Mouse (Mus musculus): ENCODE data around the gene Mucl3. TPM values are rescaled to one million over a fixed set of nuclear protein-coding genes. Genes with fewer than 3 reads are reported as not detected.

The Mucl3 gene
- total RNA-seq (2012; rRNA removed) (0.04 and 0.13 TPM in 2 replicates), polyA plus RNA-seq (2012; ENCODE audit: insufficient read depth in 1 of 2, insufficient read length in 2 of 2, low read depth in 1 of 2, low replicate concordance in 2 of 2, missing spikeins in 1 of 2) (under 1 TPM in 1 of 2 experiments, not detected in 1; 0.11 TPM)

DNA sequence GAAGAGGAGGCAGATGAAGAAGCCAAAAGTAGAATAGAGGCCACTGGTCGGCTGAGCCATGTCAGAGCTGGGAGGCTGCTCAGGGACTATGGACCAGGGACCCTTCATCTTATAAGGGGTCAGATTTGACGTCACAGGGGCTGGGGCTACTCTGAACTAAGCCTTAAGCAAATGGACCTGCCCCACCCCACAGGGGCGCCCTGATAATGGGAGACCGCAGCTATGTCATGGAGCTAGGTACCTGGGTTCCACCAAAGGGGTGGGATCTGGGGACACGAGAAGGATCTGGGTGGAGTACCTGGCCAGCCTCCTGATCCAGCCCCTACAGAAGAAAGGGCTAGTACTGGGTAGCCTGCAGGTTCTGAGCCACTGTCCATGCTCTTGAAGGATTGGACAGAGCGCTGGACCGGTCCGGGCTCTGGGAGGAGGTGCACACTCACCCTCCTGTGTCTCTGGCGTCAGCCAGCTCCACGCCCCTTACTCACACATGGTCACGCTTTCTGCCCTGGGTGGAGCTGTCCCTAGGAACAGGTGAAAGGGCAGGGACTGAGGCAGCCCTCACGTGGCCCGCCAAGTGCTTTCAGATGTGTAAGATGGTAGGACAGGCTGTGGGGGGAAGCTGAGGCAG, at the start of gene Mucl3:
Mucl3 (minus strand) TSS at position 87 of the 628 bp plus-strand sequence.
- Histone ChIP-seq H3K4me1 (ENCODE audit: control insufficient read depth in 1 of 2, insufficient read depth in 2 of 2, low read length in 2 of 2) (peaks cover 0 to 10% of the 10 kb centered on the region in 2 experiments; a peak in 2 of 4 replicates), H3K9ac (ENCODE audit: control insufficient read depth, low read depth, low read length, poor library complexity, severe bottlenecking) (no peak within 1 kb of the TSS), H3K27me3 (ENCODE audit: control insufficient read depth in 1 of 2, insufficient read depth in 2 of 2, low read length in 2 of 2) (peaks cover 0 to 11% of the 10 kb centered on the region in 2 experiments), H3K27ac (ENCODE audit: control insufficient read depth, low read depth, low read length) (no peak within 1 kb of the TSS), H3K4me3 (ENCODE audit: control insufficient read depth in 1 of 2, insufficient read depth in 1 of 2, low read depth in 2 of 2, low read length in 2 of 2) (no peak within 1 kb of the TSS), H3K36me3 (ENCODE audit: control insufficient read depth in 1 of 2, insufficient read depth in 2 of 2, low read length in 2 of 2) (peaks cover 0 to 7% of the 10 kb centered on the region in 2 experiments; a peak in 1 of 4 replicates), H3K79me2 (ENCODE audit: control insufficient read depth, insufficient read depth, low read length, poor library complexity) (no peaks in the 10 kb centered on the region), H3K9me3 (replicated peaks; ENCODE audit: insufficient read depth, low read length) (no peaks in the 10 kb centered on the region)
- DNase-seq (ENCODE audit: low read depth, low spot score) = no peak
- TF ChIP-seq CHD2 (IDR thresholded peaks at IDR 0.05; ENCODE audit: low read length) (no peak), RCOR1 (IDR thresholded peaks at IDR 0.05; ENCODE audit: low read depth, low read length) (no peak), POLR2A (IDR thresholded peaks at IDR 0.05; ENCODE audit: control insufficient read depth in 1 of 2, insufficient read depth in 1 of 2, low read depth in 1 of 2, low read length in 2 of 2, poor library complexity in 1 of 2) (no peak), USF1 (IDR thresholded peaks at IDR 0.05; ENCODE audit: low read depth, low read length) (no peak), TCF12 (IDR thresholded peaks at IDR 0.05; ENCODE audit: low read depth, low read length) (no peak), ELF1 (IDR thresholded peaks at IDR 0.05; ENCODE audit: low read depth, low read length) (no peak), MYC (IDR thresholded peaks at IDR 0.05; ENCODE audit: low read depth, low read length) (no peak), ZKSCAN1 (IDR thresholded peaks at IDR 0.05; ENCODE audit: low read depth, low read length) (no peak), POLR2AphosphoS5 (IDR thresholded peaks at IDR 0.05; ENCODE audit: borderline replicate concordance, low read depth, low read length) (no peak), ZMIZ1 (IDR thresholded peaks at IDR 0.05; ENCODE audit: low read depth, low read length) (no peak), JUND (IDR thresholded peaks at IDR 0.05; ENCODE audit: low read depth, low read length) (no peak), POLR2AphosphoS2 (IDR thresholded peaks at IDR 0.05; ENCODE audit: low read length) (no peak), MAX (IDR thresholded peaks at IDR 0.05; ENCODE audit: low read length) (no peak), EP300 (IDR thresholded peaks at IDR 0.05; ENCODE audit: low read depth in 1 of 2, low read length in 2 of 2) (no peak), GATA1 (IDR thresholded peaks at IDR 0.05; ENCODE audit: low read depth, low read length) (no peak), E2F4 (IDR thresholded peaks at IDR 0.05; ENCODE audit: borderline replicate concordance, low read depth, low read length) (no peak), TAL1 (IDR thresholded peaks at IDR 0.05; ENCODE audit: low read length) (no peak)

DNA sequence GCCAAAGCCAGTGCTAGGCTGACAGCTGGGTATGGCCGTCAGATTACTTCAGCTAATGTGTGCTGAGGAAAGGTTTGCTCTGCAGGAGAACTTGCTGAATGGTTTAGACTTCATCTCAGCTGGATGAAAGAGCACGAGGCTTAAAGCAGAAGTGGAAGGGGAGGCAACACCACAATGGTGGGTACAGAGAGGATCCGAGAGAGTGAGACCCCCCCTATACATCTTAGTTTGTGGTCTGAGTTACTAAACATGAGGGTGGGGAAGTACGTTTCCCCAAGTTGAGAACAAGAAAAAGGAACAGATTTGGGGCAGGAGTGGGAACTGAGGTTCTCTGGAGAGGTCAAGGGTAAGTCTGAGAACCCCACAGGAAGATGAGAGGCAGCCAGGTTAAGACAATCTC, 48.9 kb upstream of the Mucl3 start:
- Histone ChIP-seq H3K4me3 (ENCODE audit: control insufficient read depth in 1 of 2, insufficient read depth in 1 of 2, low read depth in 2 of 2, low read length in 2 of 2) (no peak overlapping the region), H3K79me2 (ENCODE audit: control insufficient read depth, insufficient read depth, low read length, poor library complexity) (no peaks in the 10 kb centered on the region), H3K27ac (ENCODE audit: control insufficient read depth, low read depth, low read length) (no peak overlapping the region), H3K27me3 (ENCODE audit: control insufficient read depth in 1 of 2, insufficient read depth in 2 of 2, low read length in 2 of 2) (no peaks in the 10 kb centered on the region), H3K9me3 (replicated peaks; ENCODE audit: insufficient read depth, low read length) (no peaks in the 10 kb centered on the region), H3K36me3 (ENCODE audit: control insufficient read depth in 1 of 2, insufficient read depth in 2 of 2, low read length in 2 of 2) (no peaks in the 10 kb centered on the region), H3K9ac (ENCODE audit: control insufficient read depth, low read depth, low read length, poor library complexity, severe bottlenecking) (no peak overlapping the region), H3K4me1 (ENCODE audit: control insufficient read depth in 1 of 2, insufficient read depth in 2 of 2, low read length in 2 of 2) (no peaks in the 10 kb centered on the region)
- TF ChIP-seq ZC3H11A (IDR thresholded peaks at IDR 0.05; ENCODE audit: low read depth, low read length) = no peak
- no peak for TF ChIP-seq NELFE (IDR thresholded peaks at IDR 0.05; ENCODE audit: low read depth, low read length)
- TF ChIP-seq MAFK (IDR thresholded peaks at IDR 0.05; ENCODE audit: borderline replicate concordance, low read depth, low read length) = no peak
- no peak for TF ChIP-seq POLR2AphosphoS2 (IDR thresholded peaks at IDR 0.05; ENCODE audit: low read length)
- TF ChIP-seq ETS1 (IDR thresholded peaks at IDR 0.05; ENCODE audit: low read depth, low read length) = no peak
- no peak for TF ChIP-seq BHLHE40 (IDR thresholded peaks at IDR 0.05; ENCODE audit: borderline replicate concordance, low read depth, low read length)
- DNase-seq (ENCODE audit: low read depth, low spot score) = no peak

Measured in MEL (cell line).